Mouse (Mus musculus) mouse embryonic stem cell (cell line): ENCODE measurements around the gene Map3k1.

ENCODE experiments used
- in situ Hi-C, 2 experiments: fragments of 300-500 bp; cut with MboI; formaldehyde crosslinking; loops; 1 replicate in 1 of 2; 3 replicates in 1 of 2; pipeline ENCODE4 v1.14.3; 2019 to 2020; ENCODE audit warnings: low sequenced_read_pairs in 2 of 2, low pct_unique_long_range_greater_than_20kb in 1 of 2, mixed read lengths in 1 of 2; ENCODE audit not compliant: unreplicated experiment in 1 of 2

Gene Map3k1

DNA sequence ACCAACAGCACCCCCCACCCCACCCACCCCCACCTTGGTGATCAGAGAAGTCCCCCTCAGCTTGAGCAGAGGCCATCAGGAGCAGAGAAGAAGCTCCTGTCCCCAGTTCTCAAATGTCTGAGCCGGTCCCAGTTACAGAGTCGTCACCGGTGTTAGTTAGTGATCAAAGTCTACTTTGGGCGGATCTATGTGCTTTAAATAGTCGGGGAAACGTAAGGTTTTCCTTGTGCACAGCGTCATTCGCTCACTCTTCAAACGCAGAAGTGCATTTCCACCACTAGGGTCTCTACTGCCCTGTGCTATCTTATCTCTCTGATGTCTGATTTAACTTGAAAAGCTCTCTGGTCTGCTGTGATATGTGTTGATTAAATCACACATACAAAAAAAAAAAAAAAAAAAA lies 38.0 kb downstream of the Map3k1 start:
- in situ Hi-C loops: no loop called here

DNA sequence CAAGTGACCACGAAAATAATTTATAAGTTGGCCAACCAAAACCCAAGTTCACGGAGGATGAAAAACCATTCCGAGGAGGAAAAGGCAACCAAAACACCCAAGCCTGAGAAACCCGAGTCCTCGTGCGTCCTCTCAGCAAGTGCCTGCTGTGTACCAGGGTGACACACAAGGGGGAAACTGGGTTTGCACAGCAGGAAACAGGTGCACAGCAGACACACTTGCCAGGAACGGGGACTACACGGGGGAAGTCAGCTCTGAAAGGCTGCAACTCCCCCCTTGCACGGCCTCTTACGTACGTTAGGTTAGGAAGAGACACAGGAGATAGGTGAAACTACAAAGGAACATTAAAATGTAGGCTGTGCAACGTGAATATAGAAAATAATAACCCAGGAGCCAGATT lies 46.3 kb downstream of the Map3k1 start:
- in situ Hi-C loops: no loop called here

DNA sequence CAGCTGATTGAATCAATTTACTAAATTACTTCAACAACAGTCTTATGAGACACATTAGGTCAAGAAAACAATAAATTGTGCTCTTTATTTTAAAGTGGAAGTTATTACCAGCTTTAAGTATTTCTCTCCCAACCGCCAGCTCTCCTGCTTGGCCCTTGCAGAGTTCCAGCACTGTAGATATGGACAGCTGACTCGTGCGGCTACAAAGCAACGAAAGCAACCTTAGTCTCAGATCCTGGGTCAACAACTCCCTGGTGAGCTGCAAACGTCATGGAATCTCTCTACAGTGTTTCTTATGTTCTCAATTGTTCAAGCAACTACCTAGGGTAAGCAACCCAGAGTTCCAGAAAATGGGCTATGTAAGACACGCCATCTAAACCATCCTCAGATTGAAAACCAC lies 51.8 kb downstream of the Map3k1 start:
- in situ Hi-C loops: loop anchor here in 1 of 2 experiments (10.0 kb wide), 1 partner anchor 192 kb away; no protein-coding TSS in a partner anchor

DNA sequence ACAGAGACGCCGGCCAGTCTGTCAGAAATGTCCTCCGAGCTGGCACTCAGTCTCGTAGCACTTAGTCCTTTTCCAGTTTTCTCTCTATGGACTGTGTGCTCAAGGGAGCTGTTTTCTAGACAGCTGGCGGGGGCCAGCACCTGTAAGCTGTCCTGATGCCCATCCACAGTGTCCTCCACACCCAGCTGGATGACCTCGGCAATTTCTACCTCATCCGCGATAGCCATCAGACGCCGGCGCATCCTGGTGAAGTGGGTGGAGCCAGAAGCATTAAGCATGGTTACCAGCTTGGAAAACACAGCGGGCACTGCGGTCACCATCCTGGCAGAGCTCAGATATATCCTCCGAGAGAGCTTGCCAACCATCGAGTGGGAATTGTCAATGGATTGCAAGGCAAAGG lies 52.9 kb downstream of the Map3k1 start:
- in situ Hi-C loops: loop anchor here in 1 of 2 experiments (10.0 kb wide), 1 partner anchor 191 kb away; no protein-coding TSS in a partner anchor

DNA sequence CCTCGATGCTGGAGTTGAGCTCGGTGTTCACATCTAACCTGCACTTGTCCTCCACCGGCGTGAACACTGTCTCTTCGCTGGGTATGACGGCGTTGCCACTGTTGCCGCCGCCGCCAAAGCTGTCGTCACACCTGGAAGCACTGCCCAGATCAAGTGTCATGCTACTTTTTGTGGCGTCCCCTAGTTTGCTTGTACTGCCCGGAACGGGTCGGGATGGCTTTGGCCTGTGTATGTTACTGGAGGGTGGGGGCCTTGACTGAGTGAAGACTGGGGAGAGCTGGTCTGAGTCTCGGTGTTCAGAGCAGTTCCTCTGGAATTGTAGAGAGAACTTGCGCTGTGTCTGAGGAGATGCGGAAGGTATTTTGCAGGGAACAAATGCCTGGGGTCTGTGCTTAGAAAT lies 53.4 kb downstream of the Map3k1 start:
- in situ Hi-C loops: loop anchor here in 1 of 2 experiments (10.0 kb wide), 1 partner anchor 191 kb away; no protein-coding TSS in a partner anchor

DNA sequence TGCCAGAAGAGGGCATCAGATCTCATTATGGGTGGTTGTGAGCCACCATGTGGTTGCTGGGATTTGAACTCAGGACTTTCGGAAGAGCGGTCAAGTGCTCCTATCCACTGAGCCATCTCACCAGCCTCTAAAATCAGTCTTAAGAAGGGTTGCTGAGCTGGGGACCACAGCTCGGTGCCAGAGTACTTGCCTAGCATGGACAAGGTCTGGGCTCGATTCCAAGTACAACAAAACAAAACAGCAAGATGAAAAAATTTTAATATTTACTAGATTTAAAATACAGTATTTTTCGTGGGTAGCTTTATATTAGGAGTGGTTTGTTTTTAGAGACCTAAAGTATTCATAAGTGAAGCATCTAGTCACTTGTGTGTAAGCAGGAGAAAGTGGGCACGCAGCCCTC lies 55.5 kb downstream of the Map3k1 start:
- in situ Hi-C loops: loop anchor here in 1 of 2 experiments (10.0 kb wide), 1 partner anchor 189 kb away; no protein-coding TSS in a partner anchor

DNA sequence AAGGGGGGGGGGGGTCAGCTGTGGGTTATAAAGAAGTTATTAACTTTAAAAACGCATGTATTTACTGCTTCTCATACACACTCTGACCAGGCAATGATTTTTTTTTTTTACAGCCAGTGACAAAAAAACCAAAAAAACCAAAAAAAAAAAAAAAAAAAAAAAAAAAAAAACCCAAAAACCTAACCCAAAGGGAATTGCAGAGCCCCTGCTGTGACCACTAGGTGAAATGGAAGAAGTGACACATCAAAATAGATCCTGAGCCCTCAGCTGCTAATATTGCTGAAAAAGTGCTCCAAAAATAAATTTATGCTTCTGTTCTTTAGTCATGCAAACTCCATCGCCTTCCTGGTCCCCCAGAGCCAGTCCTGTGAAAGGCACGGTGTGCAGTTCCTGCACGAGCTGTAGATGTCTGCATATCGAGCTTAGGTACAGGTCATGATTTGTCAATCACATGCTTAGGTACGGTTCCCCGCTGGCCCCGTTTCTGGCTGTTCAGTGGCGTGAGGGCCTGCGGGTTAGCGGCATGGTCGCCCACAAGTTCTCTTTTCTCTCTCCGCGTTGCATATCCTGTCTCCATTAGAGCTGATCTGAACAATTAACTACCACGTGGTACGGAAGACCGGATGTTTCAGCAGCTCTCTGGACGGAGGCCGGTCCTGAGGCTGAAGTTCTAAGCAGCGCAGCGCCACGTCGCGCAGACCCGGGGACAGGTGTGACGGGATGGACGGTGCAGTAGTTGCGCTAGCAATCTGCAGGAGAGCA lies 60.3 kb downstream of the Map3k1 start:
- in situ Hi-C loops: loop anchor here in 1 of 2 experiments (5.0 kb wide), 1 partner anchor 186 kb away; no protein-coding TSS in a partner anchor

DNA sequence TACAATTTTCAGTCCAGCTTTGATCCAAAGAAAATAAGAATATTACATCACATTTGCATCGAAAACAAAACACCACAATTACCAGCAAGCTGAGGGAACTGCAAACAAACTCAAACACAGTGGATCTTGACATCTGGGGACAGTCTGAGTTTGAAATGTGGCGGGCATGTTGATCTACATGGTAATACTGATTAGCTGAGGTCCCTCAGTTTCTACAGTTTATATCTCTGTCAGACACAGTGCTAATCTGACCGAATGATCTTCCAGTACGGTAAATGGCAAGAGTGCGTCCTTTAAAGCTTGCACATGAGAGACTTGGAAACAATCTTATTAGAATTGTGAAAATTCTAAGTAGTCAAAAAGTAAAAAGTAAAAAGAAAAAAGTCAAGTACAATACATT lies 62.0 kb downstream of the Map3k1 start:
- in situ Hi-C loops: loop anchor here in 1 of 2 experiments (5.0 kb wide), 1 partner anchor 185 kb away; no protein-coding TSS in a partner anchor

DNA sequence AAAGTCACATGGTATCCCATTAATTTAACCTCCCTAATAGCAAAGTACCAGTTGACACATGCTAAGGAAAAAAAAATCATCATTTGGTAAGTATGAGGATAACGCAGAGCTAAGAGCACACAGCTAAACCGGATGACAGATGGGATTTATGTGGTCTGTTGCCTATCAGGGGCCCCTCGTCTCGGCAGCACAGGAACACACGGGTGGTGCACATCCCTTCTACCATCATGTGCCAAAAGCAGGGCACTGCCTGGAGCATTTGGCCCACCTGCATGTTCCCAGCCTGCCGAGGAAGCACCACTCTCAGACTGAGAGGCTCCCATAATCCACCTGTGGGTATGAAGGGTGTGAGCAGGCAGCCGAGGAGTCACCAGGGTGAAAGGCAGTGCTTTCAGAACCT lies 63.6 kb downstream of the Map3k1 start:
- in situ Hi-C loops: loop anchor here in 1 of 2 experiments (5.0 kb wide), 1 partner anchor 183 kb away; no protein-coding TSS in a partner anchor

DNA sequence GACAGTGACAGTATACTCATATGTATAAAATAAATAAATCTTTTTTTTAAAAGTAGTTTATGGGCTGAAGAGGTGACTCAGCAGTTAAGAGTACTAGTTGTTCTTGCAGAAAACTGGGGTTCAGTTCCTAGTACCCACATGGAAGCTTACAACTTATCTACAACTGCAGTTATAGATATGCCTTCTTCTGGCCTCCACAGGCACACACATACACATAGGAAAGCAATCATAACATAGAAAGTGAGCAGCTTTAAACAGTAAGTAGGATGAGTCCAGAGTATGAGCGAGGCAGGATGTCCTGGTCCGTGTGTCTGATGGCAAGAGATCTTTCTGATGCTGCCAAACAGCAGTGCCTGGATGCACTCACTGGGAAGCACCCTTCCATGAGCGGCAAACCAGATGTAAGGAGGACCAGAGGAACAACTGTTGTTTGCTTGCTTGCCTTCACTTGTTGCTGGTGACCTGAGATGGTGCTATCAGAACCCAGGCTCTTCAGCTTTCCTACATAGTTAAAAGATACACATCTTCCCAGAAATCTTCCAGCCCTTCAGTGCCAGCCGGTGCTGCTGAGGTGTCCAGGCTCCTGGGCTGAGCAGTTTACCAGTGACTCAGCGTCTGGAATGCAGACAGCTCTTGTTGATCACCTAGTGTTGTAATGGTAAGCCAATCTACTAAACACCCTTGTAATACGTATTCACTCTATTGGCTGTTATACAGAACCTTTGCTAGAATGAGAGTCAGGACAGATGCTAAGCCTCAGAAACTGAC lies 64.4 kb downstream of the Map3k1 start:
- in situ Hi-C loops: no loop called here

DNA sequence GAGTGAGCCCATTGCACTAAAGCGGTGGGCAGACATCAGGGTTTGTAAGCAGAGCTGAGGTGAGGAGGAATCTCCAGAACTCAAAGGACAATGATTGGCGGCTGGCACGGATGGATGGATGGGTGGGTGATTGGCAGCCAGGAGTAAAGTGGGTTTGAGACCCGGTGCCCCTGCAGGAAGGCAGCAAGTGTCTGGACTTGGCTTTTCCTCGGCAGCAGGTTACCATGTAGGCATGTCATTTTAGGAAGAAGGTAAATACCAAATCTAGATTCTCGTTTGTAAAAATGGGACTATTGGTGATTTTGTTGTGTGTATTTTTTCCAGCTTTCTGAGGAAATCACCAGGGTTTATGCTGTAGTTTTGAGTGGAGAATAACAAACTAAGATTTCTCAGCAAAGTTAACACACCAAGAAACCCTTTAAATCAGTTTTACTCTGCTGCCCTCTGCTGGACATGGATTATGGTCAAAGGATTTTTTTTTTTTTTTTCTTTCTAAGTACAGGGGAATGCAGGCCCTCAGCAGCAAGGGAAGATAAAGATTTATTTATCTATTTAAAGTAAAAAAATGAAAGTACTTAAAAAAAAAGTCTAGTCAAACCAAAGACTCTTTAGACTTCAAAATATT lies 66.7 kb downstream of the Map3k1 start:
- in situ Hi-C loops: no loop called here

DNA sequence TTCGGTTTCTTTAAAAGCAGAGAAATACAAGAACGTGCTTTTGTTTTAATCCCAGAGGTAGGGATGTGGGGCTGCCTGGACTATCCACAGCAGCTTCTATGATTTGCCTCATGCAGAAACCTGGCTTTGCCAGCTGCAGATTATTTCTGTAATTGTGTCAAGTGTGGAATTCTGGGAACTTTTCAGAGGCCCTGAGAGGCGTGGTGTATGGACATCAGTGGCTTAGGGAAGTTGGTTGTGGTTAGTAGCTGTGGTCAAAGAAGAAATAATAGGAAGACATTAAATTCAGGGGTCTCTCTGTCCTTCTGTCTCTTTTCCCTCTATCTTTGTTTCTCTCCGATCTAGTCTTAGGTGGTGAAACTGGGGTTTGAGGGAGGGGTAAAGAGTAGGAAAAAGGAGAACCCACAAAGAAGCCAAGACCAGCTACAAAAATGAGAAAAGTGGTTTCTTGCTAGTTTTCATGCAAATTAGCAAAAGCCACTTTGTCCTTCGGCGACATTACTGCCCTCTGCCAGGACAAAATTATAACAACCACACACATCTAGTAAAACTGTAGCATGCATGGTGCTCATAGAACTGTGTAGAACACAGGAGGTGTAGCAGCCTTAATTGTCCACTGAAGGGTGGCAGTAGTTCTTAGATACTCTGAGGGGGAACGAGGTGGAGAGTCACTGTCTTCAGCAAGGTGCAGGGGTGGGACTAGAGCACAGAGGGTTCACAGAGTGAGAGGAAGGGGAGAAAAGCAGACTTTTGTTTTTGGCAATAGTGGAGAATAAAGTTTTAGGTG lies 67.4 kb downstream of the Map3k1 start:
- in situ Hi-C loops: no loop called here

DNA sequence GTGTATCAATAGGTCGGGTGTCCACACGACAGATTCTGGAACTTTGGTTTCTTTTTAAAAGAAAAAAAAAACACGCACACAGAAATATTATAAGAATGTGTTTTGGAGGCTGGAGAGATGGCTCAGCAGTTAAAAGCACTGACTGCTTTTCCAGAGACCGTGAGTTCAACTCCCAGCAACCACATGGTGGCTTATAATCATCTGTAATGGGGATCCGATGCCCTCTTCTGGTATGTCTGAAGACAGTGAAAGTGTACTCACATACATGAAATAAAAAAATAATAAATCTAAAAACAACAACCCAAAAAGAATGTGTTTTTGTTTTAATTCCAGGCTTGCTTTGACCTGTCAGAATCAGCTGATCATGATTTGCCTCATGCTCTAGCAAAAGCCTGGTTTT lies 81.9 kb downstream of the Map3k1 start:
- in situ Hi-C loops: no loop called here

DNA sequence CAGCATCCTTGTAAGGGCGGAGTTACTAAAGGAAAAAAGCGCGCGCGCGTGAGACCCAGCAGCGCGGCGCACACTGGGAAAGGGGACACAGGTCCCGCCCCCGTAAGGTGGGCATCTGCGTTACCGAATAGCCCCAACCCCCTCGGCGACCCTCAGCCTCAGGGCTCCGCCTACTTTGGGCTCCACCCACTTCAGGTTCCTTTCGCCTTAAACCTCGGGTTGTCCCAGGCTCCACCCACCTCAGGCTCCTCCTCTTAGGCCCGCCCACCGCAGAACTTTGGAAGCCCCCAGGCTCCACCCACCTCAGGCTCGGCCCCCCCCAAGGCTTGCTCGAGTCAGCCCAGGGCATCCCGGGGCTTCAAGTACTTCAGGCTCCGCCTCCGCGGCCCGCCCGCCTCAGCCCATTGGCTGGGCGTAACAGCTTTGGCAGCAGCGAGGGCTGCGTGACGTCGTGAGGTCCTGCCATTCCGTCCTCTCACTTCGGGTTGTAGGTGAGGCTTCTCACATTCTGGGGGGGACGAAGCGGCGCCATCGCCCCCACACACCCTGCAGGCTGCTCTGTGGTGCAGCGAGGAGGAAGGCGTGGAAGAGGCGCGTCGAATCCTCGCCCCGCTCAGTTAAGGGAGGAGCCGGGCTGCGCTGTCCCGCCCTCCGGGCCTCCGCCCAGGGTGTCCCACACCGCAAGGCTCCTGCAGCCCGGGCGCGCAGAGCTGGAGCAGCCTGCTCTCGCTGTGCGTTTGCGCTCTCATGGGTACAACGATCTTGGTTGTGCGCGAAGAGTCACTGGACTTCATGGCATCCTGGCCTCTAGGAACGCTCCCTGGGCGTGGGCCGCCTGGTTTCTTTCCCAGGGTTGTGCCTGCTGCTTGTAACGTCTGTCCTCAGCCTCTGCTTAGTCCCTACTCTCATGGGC lies 83.4 kb downstream of the Map3k1 start:
- in situ Hi-C loops: no loop called here

DNA sequence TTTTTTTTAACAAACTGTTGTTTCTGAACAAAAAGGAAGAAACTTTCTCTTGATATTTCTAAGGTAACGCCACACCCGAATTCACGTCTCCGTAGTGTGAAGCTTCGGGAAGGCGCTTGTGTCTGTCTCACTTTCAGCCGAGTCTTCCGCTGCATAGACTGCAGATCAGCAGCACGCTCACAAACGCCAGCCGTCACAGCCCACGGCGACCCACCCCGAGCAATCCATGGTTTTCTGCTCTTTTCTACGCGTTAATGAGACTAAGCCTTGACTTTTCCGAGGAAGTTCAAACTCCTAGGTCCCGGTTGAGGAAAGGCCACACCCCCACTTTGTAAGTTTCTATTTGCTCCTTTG lies 84.0 kb downstream of the Map3k1 start:
- in situ Hi-C loops: loop anchor here in 1 of 2 experiments (25.0 kb wide), 1 partner anchor 237 kb away; the partner anchor contains the start of gene Gpbp1

DNA sequence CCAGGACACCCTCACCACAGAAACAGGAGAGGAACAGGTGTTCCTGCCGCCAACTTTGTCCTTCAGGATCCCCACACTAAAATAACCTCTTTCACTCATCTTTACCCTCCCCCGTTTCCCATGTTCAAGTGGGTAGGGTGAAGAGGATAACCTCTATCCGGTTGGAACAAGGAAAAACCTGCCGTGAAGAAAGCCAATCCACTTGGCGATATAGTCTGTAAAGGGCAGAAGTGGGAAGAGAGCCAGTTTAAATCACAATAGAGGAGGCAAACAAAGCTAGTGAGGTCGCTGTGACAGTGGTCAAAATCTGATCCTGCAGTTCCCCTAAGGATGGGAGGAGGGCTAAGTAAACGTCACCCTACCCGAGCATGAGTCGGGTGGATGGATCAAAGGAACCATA lies 89.1 kb downstream of the Map3k1 start:
- in situ Hi-C loops: loop anchor here in 1 of 2 experiments (25.0 kb wide), 1 partner anchor 232 kb away; the partner anchor contains the start of gene Gpbp1

DNA sequence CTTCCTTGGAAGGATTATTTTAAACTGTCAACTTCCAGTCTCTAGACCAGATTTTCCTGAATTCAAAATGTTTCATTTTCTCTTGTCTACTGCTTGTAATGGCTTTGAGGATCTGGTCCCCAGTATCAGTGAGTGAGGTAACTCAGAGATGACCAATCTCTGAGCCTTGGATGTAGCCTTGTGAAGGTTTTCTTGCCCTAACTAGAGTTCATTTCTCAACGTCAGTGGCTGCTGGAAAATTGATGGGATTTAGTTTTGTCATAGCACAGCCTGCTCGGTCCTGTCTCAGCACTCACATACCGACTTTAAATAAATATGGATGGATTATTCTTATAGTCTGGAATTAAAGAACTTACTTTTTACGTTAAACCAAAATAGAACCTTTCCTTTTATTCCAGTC lies 98.3 kb downstream of the Map3k1 start:
- in situ Hi-C loops: loop anchor here in 1 of 2 experiments (25.0 kb wide), 1 partner anchor 223 kb away; the partner anchor contains the start of gene Gpbp1
